Mouse (Mus musculus): ENCODE measurements around the gene Dab1. TPM values are rescaled to one million over a fixed set of nuclear protein-coding genes. Genes with fewer than 3 reads are reported as not detected.
A peak's percentile ranks its signal among the peaks of the same experiment; 100 is the strongest.

Gene Dab1
- total RNA-seq, 2 experiments from 2014 or later = 0.41 to 1.2 TPM

DNA sequence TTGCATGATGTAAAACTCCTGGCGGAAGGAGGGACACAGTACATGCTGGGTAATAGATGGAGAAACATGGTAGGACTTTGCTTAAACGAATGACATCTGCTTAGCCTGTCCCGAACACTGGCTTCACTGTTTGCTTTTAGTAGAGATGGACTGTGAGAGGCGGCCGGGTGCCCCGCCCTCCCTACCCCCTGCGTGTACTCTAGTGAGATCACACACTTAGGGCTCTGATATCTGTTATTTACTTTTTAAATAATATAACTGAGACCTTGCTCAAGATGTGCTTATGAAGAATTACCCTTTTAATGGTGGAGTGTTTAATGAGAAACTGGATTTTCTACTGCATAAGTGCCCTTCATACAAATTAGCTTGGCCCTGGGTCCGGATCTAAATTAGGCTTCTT lies 983.6 kb downstream of the Dab1 start:
- DNase-seq = no peak

DNA sequence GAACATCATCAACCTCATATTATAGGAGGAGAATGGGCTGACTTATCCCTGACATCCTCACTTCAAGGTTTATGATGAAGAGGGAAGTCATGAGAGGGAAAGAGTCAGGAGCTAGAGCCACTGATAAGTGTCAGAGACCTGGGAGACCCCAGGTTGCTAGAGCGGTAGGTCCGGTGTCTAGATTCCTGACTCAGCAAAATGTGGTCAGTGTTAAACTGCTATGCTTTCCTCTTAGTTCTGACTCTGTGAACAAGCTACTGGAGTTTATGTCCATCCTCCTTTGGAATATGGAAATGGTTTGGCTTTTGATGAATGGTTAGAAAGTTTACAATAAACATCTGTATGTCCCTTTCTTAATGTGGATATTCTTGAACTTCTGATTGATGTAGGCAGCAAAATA lies 985.1 kb downstream of the Dab1 start:
- DNase-seq = no peak

DNA sequence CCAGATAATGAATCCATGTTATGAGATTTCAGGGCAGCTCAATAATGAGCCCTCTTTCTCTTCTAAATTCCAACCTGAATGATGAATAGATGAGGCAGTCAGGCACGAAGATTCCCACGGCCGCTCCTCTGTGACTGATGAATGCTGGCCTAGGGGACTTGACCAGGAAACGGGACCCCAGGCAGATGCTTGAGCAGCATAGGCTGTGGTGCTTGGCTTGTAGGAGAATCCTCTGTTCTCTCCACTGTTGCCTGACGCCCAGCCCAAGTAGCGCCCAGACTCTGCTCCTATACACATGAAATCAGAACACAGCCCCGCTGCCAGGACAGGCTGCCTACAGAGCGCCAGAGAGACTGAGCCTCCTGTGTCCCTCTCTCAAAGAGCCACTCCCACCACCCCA lies 987.7 kb downstream of the Dab1 start:
- no peak for DNase-seq

DNA sequence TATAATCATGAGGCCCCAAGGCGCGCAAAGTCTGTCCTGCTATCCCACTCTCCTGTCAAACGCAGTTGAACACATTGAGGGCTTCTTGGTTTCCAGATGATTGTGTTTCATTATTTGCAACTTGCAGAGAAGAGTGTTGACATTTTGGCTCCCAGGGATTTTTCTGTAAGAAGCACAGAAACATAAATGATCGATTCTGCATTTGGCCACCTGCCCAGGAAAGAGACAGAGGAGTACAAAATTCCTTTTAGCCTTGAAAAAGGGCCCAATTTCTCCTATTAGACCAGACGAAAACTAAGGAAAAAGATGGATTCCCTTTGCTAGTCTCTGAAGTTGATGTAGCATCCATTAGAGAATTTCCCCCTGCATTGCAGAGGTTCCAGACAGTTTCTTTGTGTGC lies 988.5 kb downstream of the Dab1 start:
- DNase-seq = no peak

DNA sequence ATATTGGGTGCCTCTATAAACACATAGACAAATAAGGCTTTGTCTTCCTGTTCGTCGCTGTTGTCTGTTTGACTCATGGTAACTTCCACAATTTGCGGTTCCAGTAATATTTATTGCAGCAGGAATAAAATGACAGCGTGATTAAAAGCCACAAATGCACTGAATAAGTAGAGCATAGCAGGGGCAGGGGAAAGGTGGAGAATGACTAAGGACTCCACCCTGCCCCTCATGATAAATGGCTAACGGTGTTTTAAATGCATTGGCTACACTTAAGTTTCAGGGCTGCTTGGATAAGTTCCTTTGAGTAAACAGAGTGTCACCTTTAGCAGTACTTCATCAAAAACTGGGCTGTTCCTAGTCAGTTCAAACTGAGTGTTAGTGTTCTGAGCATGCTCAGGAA lies 1000.3 kb downstream of the Dab1 start:
- no peak for DNase-seq

DNA sequence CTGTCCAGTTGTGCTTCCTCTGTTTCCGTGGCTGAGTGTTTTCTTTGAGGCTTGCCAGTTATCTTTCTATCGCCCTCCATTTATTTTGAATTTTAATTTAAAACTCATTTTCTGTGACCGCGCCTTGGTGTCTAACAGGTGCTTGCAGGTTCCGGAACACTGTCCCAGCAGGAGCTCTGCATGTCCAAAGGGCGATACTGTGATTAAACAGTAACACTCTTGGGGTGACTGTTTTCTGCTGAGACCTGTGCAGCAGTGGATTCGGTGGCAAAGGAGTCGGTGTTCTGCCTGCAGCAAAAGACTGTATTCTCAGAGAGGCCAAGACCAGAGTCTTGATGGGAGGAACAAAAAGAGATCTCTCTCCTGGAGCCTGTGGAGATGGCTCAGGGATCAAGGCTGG lies 1006.2 kb downstream of the Dab1 start:
- DNase-seq = no peak

DNA sequence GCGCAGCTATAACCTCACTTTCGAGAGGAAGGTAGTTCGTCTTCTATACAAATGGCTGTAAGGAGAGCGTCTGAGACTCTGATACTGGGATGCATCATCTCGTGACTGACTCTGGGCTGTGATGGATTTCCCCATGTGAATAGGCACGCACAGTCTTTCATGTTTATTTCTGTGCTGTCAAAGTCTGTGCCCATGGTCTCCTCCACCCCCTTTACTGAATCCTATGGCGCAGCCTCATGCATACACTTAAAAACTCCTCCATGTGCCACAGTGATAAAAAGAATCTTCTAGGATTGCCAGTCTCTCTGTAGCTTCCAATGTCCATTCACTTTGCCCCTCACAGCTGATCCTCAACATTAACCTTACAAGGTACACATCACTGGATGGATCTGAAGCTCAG lies 1009.5 kb downstream of the Dab1 start:
- no peak for DNase-seq

DNA sequence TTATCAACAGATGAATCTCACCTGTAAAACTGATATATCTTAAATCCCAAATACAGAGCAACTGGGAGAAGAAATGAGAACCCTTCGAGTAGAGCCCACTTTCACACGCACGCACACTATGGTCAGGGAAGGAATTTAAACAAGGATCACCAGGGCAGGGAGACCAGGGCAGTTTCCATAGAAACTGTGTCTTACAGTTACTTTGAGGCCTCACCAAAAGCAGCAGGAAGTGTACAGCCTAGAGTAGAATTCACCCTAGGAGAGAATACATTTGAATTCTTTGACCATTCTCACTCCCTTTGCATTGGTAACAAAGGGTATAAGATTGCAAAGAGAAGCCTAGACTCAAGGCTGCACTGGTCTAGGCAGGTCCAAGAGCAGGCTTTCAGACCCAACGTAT lies 1017.9 kb downstream of the Dab1 start:
- DNase-seq = no peak

DNA sequence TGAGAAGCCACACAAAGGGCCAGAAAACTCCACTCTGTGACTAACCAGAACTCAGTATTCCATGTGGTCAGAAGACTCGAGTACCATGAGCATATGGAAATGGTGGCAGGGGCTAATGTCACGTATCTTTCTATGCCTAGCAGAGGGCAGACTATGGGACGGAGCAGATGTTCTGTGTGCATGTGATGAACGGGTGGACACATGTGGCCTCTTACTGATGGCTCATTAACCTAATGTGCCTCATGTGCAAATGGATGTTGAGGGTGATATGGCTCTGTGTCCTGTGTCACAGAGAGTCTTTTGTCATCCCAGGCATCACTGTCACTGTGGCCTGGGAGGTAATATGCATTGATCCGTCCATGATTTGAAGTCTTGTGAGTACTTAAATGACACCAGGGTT lies 1021.5 kb downstream of the Dab1 start:
- no peak for DNase-seq

DNA sequence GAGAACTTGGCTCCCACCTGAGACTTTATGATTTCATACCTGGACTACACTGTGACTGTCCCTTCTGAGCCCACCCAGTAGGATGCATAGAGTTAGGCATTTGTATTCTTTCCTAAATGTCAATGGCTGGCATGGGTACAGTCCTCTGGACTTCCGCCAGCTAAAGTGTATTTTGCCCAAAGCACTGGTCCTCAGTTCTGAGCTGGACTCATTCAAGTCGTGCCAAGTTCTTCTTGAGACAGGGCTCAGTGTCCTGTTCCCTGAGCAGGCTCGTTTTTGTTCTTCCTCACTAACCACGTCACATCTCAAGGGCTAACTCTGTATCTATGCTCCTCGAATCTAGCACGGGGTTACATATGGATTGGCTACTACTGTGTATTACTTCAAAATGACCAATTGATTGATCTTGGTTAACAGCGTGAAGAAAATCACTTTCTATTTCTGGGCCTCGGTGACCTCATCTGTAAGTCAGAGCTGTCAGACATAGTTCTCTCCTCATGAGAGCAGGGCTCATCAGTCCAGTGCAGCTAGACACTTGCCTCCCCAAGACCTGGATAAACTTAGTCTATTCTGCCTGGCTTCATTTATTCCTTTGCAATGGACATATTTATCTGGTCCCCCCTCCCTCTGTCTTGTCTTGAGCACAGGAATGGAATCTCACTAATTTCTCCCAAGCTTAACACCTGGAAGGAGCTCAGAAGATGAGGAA lies 1023.8 kb downstream of the Dab1 start:
- DNase-seq = no peak

DNA sequence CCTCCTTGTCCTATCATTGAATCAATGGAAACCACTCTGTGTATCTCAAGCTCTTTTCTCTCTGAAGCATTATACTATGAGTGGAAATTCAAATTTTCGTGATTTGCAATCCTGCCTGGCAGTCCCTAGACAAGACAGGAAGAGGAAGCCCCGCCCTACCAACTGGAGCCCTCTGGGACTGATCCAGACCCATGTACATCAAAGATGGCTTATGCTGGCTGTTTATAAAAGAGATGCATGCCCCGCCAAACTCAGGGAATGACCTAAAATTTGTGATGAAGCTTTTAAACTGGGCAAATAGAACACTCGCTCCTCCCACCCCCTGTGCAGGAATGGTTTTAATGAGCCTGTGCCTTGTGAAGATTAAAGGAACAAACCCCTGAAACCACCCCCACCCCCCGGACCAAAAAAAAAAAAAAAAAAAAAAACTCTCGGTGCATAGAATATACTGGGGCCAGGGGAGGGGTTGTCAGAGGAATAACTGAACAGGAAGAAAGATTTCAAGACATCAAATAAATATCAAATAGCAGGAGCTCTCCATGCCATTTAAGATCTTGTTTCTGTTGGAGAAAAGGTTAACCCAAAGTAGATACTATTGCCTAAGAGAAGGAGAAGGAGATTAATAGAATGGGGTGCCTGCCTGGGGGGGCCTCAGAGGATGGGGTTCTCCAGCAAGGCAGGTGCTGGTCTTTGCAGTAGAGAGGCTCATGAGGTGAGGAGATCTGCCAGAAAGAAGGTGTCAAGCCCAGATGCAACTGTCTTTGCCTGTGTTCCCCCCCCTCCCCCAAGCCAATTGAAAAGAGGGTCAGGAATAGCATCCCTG lies 1024.6 kb downstream of the Dab1 start:
- DNase-seq = no peak

DNA sequence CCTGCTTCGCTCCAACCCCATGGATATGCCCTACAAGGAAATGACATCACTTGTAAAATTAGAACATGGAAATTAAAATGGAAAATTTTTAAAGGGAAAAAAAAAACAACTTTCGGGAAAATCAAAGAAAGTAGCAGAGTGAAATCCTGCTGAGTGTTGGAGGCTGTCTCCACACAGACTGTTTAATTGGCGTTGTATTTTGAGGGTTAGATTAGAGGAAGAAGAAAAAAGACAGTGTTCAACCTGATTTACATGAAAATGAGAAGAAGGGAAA lies 1025.1 kb downstream of the Dab1 start:
- DNase-seq = no peak

DNA sequence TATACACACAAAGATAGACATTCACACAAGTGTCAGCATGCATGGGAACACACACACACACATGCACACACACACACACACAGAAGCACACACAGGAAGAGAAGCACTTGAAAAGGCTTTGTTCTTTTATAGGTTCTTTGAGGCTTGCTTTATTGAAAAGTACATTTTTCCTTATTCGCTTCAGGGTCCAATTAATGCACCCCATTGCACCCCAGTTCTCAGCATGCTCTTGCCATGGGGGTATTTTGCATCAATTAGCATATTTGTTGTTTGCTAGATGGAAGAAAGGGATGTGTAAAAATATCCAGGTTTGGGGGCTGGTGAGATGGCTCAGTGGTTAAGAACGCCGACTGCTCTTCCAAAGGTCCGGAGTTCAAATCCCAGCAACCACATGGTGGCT lies 1025.7 kb downstream of the Dab1 start:
- no peak for DNase-seq

DNA sequence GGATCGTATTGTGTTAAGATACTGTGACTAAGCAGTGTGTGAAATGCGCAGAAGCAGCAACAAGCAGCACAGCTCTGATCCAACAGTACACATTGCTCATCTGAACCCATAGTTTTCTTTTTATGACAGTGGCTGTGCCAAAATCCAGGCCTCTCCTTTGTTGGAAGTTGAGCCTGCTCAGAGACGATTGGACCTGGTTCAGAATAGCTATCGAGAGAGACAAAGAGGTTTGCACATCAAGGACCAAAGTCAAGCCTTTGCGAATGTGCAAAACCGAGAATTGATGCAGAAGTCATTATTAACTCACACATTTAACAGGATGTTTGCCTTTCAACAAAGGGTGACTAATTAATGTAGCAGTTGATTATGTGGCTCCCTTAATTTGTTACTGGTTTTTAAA lies 1032.6 kb downstream of the Dab1 start:
- DNase-seq = no peak

DNA sequence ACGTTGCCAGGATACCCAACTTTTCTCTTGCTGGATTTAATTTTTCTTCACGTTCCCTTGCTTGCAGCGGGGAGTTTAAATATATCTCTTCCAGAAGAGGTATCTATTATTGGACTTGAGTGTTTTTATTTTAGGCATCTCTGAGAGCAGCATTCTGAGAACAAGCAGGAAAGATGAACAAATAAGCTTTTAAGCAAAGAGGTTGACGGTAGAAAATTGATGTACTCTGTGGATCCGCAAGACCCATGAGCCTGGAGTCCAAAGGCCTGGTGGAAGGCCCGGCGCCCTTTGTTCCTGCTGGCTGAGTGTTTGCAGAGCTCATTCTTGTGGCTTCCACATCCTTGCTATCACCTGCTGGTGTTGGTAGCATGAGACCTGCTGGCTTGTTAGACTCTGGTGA lies 1037.6 kb downstream of the Dab1 start:
- DNase-seq = no peak

DNA sequence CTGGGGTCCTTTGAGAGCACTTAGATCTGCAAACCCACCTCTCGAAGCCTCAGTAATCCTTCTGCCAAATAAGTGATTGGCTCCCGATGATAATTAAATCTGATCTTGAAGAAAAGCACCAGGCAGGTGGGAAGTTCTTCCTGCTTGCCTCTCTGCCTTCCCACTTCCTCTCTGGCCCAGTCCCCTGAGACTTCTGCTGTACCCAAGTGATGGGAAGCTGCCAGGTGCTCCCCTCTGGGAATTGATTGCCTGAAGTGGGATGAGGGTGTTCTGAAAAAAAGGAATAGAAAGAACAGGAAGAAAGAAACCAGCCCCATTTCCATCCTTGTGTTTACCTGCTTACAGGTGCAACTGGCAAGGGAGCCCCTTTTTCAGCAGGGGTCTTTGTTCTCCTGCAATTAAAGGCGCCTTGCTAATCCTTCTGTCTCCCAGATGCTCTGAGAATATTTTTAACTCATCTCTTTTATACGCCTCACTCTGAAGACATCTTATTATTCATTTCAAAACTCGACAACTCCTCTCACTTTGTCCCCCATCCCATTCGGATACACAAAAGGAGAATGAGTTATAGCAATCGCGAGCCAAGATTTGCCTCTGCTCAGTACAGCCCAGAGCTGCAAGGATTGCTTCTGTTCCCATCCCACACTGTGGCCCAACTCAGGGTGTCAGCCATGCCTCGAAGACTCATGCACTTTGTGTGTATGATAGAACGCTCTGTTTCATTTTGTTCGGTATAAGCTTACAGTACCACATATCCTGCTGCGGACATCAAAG lies 1043.9 kb downstream of the Dab1 start:
- DNase-seq = no peak

DNA sequence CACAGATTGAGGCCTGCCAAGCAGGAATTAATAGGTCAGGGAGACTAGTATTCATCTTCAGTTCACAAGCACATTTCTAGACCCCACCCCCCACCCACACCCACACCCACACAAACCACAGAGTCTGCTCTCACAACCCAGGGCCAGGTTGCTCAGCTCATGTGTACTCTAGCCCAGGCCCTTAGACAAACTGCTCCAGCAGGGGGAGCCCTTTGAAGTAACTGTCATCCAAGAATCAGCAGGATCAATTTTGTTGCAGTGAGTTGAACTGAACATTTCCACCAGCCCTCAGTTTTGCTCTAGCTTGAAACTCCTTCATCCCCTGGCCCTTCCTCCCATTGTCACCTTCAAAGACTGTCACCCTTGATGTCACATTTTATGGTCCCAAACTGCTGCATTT lies 1046.4 kb downstream of the Dab1 start:
- peak; percentile 61 for DNase-seq

DNA sequence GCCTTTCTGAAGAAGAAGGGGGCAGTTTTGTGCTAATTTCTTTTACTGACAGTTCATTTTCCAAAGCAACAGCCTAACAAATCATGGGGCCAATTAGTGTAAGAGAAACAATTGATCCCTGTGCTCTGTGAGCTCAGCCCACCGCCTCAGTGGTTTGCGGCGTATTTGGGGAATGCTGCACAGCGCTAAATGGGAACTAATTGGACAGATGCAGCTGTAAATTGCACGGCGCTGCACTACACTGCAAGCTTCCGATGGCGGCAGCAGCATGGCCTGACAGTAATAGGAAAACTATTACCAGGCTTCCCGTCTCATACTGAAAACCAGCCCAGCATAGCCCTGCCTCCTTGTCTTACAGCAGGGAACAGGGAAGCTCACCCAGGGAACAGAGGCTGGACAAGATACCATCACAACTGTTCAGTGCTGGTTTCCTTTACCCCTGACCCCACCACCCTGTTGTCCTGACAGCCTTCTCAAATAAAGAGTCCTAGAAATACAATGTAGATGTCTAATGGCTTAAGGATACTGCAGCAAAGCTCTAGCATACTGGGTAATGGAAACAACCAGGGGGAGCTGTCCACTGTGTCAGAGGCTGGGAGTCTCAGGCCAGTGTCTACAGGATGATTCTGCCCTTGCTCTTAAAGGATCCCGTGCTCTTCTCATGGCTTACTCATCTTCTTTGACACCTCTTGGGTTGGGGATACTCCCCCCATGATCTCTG lies 1047.8 kb downstream of the Dab1 start:
- DNase-seq = no peak

DNA sequence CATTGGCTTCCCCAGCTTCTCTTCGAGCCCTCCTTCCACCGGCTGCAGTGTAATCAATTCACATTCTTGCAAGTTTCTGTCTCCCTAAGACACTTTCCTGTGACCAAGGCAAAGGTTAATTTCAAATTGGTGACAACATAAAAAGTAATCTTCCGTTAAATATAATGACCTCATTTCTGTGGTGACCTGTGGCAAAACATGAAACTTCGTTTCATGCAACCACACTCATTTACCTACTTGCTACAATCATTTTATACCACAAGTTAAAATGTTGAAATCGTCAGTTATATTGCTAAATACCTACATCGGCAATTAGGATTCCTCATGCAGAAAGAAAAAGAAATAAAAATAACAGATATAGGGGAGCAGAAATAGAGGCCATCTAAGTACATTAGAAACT lies 1048.9 kb downstream of the Dab1 start:
- DNase-seq = no peak

DNA sequence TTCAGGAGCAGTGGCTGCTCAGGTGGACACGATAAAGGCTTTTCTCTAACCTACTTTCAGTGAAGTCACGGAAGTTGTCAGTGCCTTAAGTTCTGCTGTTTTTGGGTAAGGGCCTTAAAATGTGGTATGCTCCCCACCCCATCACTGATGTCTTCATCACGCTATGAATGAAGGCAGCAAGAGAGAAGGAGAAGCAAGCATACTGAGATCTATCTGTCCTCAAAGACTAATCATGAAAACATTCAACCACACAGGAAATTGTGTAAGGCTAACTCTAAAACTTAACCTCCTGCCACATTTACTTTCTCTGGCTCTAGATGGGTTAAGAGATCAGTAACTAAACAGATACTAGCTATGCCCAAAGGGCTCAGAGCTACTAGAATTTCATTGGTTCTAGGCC lies 1050.2 kb downstream of the Dab1 start:
- no peak for DNase-seq

DNA sequence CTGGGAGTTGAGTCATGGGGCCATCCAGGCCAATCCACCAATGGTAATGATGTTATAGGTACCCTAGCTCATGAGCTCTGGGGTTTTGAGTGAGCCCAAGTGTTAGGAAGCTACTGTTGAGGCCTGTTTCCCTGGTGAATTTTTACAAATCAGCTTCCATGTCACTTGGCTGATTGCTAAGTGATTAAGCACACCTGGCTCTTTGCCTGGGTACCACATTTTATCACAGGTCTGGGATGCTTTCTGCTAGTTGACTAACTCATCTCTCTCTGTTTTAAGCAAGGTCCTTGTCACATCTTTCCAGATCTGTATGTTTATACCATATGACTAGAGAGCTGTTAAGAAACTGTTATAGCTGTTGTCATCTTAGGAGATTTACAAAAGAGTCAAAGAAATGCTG lies 1051.6 kb downstream of the Dab1 start:
- no peak for DNase-seq

DNA sequence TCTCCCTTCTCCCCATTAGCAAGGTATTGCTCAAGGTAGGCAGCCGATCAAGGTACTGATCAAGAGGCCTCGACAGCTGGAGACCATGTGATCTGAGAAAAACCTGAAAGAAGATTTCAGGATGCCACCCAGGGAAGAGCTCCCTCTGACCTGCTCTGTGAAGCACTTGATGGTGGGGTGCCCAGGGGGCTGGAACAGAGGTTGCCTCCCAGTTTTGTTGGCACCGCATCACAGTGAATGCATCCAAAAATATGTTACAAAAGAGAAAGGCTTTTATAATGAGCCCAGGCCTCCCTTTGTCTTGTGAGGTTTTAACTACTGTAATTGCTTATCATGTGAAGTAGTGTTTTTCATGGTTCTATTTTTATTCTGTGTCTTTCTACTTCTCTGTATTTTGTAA lies 1054.2 kb downstream of the Dab1 start:
- DNase-seq = no peak

DNA sequence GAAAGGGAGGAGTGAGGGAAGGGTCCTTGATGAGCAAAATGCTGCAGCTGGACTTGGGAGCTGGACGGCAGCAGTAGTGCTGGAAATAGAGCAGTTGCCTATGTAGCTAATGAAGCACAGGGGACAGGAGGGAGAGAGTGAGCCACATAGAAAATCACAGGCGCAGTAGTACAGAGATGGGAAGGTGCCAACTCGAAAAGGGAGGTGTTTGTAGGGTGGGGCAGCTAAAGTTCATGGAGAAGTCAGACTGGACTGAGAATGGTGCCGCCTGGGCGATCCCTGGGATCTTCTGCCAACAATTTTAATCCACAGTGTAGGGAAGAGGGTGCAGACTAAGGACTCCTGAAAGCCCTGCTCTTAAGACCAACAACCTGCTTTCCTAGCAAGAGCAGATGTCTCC lies 1055.5 kb downstream of the Dab1 start:
- DNase-seq = no peak

All from gastrocnemius, postnatal 10 days (tissue).